ENCODE assay signal across 8 mouse cellular contexts in the genomic region with DNA sequence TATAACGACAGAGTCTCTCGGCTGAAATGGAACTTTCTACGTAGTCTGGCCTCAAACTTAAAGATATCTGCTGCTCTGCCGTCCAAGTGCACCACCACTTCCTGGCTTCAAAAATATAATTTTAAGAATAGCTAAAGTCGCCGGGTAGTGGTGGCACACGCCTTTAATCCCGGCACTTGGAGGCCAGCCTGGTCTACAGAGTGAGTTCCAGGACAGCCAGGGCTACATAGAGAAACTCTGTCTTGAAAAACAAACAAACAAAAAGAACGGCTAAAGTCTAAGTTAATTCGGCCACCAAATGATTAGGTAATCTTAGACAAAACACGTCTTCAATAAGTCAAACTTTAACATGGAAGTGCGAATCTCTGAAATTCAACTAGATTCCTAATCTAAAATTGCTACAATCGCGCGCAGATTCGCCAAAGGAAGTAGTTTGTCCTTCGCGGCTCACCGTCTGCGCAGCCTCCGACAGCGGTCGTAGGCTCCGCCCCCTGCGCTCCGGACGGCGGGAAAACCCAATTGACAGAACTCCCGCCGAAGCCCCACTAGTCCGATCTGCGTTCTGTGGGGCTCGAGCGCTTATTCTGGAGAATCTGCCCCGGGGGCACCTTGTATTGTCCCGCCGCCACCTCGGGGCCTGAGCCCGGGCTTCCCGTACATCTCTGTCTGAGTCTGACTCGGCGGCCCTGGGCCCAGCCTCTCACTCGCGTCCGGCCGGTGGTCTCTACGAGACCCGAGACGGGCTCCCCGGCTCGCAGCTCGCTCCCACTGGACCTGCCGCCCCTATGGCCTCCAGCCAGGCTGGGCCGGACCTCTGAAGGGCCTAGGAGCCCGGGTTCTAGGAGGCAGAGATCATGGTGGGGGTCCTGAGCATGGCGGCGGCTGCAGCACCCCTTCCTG. TPM values are rescaled to one million over a fixed set of nuclear protein-coding genes. Genes with fewer than 3 reads are reported as not detected.
DNase-seq lines count a peak whose midpoint lies in the region; ATAC-seq and TF ChIP-seq lines count a peak whose summit lies in the region.

A gene (plus strand): TSS at position 484 of the 900 bp plus-strand sequence.

- H3K4me3 ChIP-seq in CH12.LX (replicated peaks in 1 of 3; ENCODE audit: low read depth in 2 of 3, low read length in 2 of 3, poor library complexity in 1 of 3): peak within 1 kb of the TSS; percentile 73 to 88 (median 75)
- peak within 1 kb of the TSS; percentile 99 for H3K4me3 ChIP-seq in forebrain, embryonic 12.5 days (replicated peaks)
- peak within 1 kb of the TSS; percentile 84 for H3K4me3 ChIP-seq in heart, postnatal 0 days (ENCODE audit: low read depth, low read length)
- peak within 1 kb of the TSS; percentile 81 for H3K4me3 ChIP-seq in liver, embryonic 16.5 days (ENCODE audit: low read depth, low read length)
- H3K4me3 ChIP-seq in neural tube, embryonic 13.5 days: peak within 1 kb of the TSS; percentile 99
- H3K4me3 ChIP-seq in testis, adult 2 months (ENCODE audit: control insufficient read depth, low read depth, low read length): peak within 1 kb of the TSS; percentile 94

- in situ Hi-C loops in CH12.LX (cut with MboI; ENCODE audit: low pct_ligation_motif_present, low pct_unique_long_range_greater_than_20kb, low sequenced_read_pairs): no loop called here

- no peak for TF ChIP-seq RAD21 in CH12.LX (IDR thresholded peaks at IDR 0.05; ENCODE audit: low read depth, low read length)

- peaks cover 44% of the 10 kb centered on the region for H3K79me2 ChIP-seq in CH12.LX (replicated peaks; ENCODE audit: control insufficient read depth, extremely low read depth, insufficient read depth, poor library complexity, severe bottlenecking)

- WGBS in forebrain, embryonic 12.5 days: 5% methylated on average over 57 of the region's 57 CpGs
- WGBS in heart, postnatal 0 days: 3% methylated on average over 57 of the region's 57 CpGs
- 2% methylated on average over 57 of the region's 57 CpGs for WGBS in liver, embryonic 16.5 days (ENCODE audit: insufficient replicate concordance)
- 6% methylated on average over 57 of the region's 57 CpGs for WGBS in neural tube, embryonic 13.5 days

- no peak; the same call in 1 of the 2 replicates for TF ChIP-seq EP300 in CH12.LX (IDR thresholded peaks at IDR 0.05; ENCODE audit: low read length)
- no peak for TF ChIP-seq EP300 in heart, postnatal 0 days (IDR thresholded peaks at IDR 0.05; ENCODE audit: low read depth)

- H3K27ac ChIP-seq in CH12.LX (ENCODE audit: insufficient read depth, low read depth): peak within 1 kb of the TSS; percentile 44
- peak within 1 kb of the TSS; percentile 82 for H3K27ac ChIP-seq in forebrain, embryonic 12.5 days
- H3K27ac ChIP-seq in heart, postnatal 0 days (ENCODE audit: low read depth): no peak within 1 kb of the TSS
- peak within 1 kb of the TSS; percentile 78 for H3K27ac ChIP-seq in liver, embryonic 16.5 days (ENCODE audit: low read length)
- H3K27ac ChIP-seq in neural tube, embryonic 13.5 days (replicated peaks): no peak within 1 kb of the TSS
- peak within 1 kb of the TSS; percentile 56 for H3K27ac ChIP-seq in testis, adult 2 months (ENCODE audit: control insufficient read depth, insufficient read depth, low read depth, low read length)

- ATAC-seq in forebrain, embryonic 12.5 days (ENCODE audit: low FRiP score): peak; percentile 82
- peak; percentile 82 for ATAC-seq in heart, postnatal 0 days (ENCODE audit: insufficient read depth, low read depth)
- ATAC-seq in liver, embryonic 16.5 days (ENCODE audit: low read depth): peak; percentile 77
- ATAC-seq in neural tube, embryonic 13.5 days (ENCODE audit: low read depth): peak; percentile 69

- TF ChIP-seq POLR2A in CH12.LX (IDR thresholded peaks at IDR 0.05; ENCODE audit: low read depth, low read length): peak; percentile 91
- 0 out of 2 replicates have a peak, but pooled peaks have one; percentile 32 for TF ChIP-seq POLR2A in testis, adult 2 months (IDR thresholded peaks at IDR 0.05; ENCODE audit: control insufficient read depth, low read depth, low read length)

- no peaks in the 10 kb centered on the region for H3K27me3 ChIP-seq in CH12.LX (replicated peaks)
- H3K27me3 ChIP-seq in forebrain, embryonic 12.5 days: no peaks in the 10 kb centered on the region
- H3K27me3 ChIP-seq in heart, postnatal 0 days (ENCODE audit: control insufficient read depth, insufficient read depth, low read length): no peaks in the 10 kb centered on the region
- no peaks in the 10 kb centered on the region for H3K27me3 ChIP-seq in liver, embryonic 16.5 days (ENCODE audit: control insufficient read depth, insufficient read depth, low read depth, low read length)
- no peaks in the 10 kb centered on the region for H3K27me3 ChIP-seq in neural tube, embryonic 13.5 days
- H3K27me3 ChIP-seq in testis, adult 2 months (ENCODE audit: control insufficient read depth, insufficient read depth, low read length): no peaks in the 10 kb centered on the region

- peak; percentile 91 for DNase-seq in CH12.LX (ENCODE audit: extremely low read depth)
- DNase-seq in c-Kit-positive CD71-positive TER-119-negative erythroid progenitor cells, embryonic 14.5 days (ENCODE audit: low read depth): peak; percentile 88
- peak; percentile 82 for DNase-seq in heart, postnatal 0 days (ENCODE audit: low spot score)
- DNase-seq in kidney, postnatal 4 days: peak; percentile 97

- TF ChIP-seq CTCF in CH12.LX (conservative IDR thresholded peaks at IDR 0.05 in 1 of 2, IDR thresholded peaks at IDR 0.05 in 1 of 2; ENCODE audit: low read depth in 2 of 2, low read length in 2 of 2): no peak
- no peak for TF ChIP-seq CTCF in heart, postnatal 0 days (IDR thresholded peaks at IDR 0.05; ENCODE audit: low read depth)
- TF ChIP-seq CTCF in testis, adult 2 months (IDR thresholded peaks at IDR 0.05; ENCODE audit: control insufficient read depth, insufficient read depth, insufficient replicate concordance, low read depth, low read length): no peak

- H3K9ac ChIP-seq in CH12.LX (ENCODE audit: insufficient read depth, low read depth): peak within 1 kb of the TSS; percentile 89
- peak within 1 kb of the TSS; percentile 98 for H3K9ac ChIP-seq in forebrain, embryonic 12.5 days
- H3K9ac ChIP-seq in heart, postnatal 0 days (replicated peaks; ENCODE audit: low read depth, low read length): peak within 1 kb of the TSS; percentile 86
- H3K9ac ChIP-seq in liver, embryonic 16.5 days (ENCODE audit: low read depth, low read length): peak within 1 kb of the TSS; percentile 95
- H3K9ac ChIP-seq in neural tube, embryonic 13.5 days: peak within 1 kb of the TSS; percentile 97

- no peaks in the 10 kb centered on the region for H3K9me3 ChIP-seq in CH12.LX (replicated peaks; ENCODE audit: low read length)
- H3K9me3 ChIP-seq in forebrain, embryonic 12.5 days: no peaks in the 10 kb centered on the region
- H3K9me3 ChIP-seq in heart, postnatal 0 days (replicated peaks; ENCODE audit: control insufficient read depth, low read length): no peaks in the 10 kb centered on the region
- H3K9me3 ChIP-seq in liver, embryonic 16.5 days (replicated peaks; ENCODE audit: control insufficient read depth, low read length): no peaks in the 10 kb centered on the region
- no peaks in the 10 kb centered on the region for H3K9me3 ChIP-seq in neural tube, embryonic 13.5 days

- peaks cover 3 to 15% of the 10 kb centered on the region in 2 experiments for H3K36me3 ChIP-seq in CH12.LX (replicated peaks in 1 of 2; ENCODE audit: control insufficient read depth in 1 of 2, insufficient read depth in 1 of 2, low read length in 1 of 2)
- H3K36me3 ChIP-seq in forebrain, embryonic 12.5 days (replicated peaks): peaks cover 1% of the 10 kb centered on the region
- H3K36me3 ChIP-seq in heart, postnatal 0 days (replicated peaks; ENCODE audit: control insufficient read depth, insufficient read depth, low read length): no peaks in the 10 kb centered on the region
- H3K36me3 ChIP-seq in liver, embryonic 16.5 days (ENCODE audit: control insufficient read depth, insufficient read depth): peaks cover 4% of the 10 kb centered on the region
- H3K36me3 ChIP-seq in neural tube, embryonic 13.5 days: no peaks in the 10 kb centered on the region
- no peaks in the 10 kb centered on the region for H3K36me3 ChIP-seq in testis, adult 2 months (ENCODE audit: control insufficient read depth, insufficient read depth, low read length)

- peaks cover 12 to 46% of the 10 kb centered on the region in 2 experiments for H3K4me1 ChIP-seq in CH12.LX (ENCODE audit: control insufficient read depth in 1 of 2, insufficient read depth in 2 of 2)
- H3K4me1 ChIP-seq in forebrain, embryonic 12.5 days: peaks cover 17% of the 10 kb centered on the region
- peaks cover 6% of the 10 kb centered on the region; the same call in 1 of the 2 replicates for H3K4me1 ChIP-seq in heart, postnatal 0 days (ENCODE audit: control insufficient read depth, insufficient read depth)
- peaks cover 27% of the 10 kb centered on the region for H3K4me1 ChIP-seq in liver, embryonic 16.5 days (ENCODE audit: control insufficient read depth, low read depth, low read length)
- peaks cover 16% of the 10 kb centered on the region for H3K4me1 ChIP-seq in neural tube, embryonic 13.5 days (replicated peaks)
- peaks cover 3% of the 10 kb centered on the region; the same call in 1 of the 2 replicates for H3K4me1 ChIP-seq in testis, adult 2 months (ENCODE audit: control insufficient read depth, insufficient read depth, low read length)

- dilution Hi-C loops in CH12.LX (cut with MboI; ENCODE audit: extremely low pct_ligation_motif_present, extremely low pct_unique_long_range_greater_than_20kb, low sequenced_read_pairs): no loop called here

- H3K4me2 ChIP-seq in CH12.LX (ENCODE audit: insufficient read depth, low read depth, poor library complexity, severe bottlenecking): peak within 1 kb of the TSS; percentile 96
- peak within 1 kb of the TSS; percentile 82 for H3K4me2 ChIP-seq in forebrain, embryonic 12.5 days
- H3K4me2 ChIP-seq in heart, postnatal 0 days (ENCODE audit: low read depth, low read length): peak within 1 kb of the TSS; percentile 84
- peak within 1 kb of the TSS; percentile 71 for H3K4me2 ChIP-seq in liver, embryonic 16.5 days (ENCODE audit: low read depth, low read length)
- H3K4me2 ChIP-seq in neural tube, embryonic 13.5 days: peak within 1 kb of the TSS; percentile 95

TF ChIP-seq in CH12.LX, 34 proteins besides CTCF, POLR2A, EP300 and RAD21 (continues in another document):
- TF ChIP-seq USF1 (IDR thresholded peaks at IDR 0.05; ENCODE audit: low read depth, low read length) (no peak), KAT2A (IDR thresholded peaks at IDR 0.05; ENCODE audit: insufficient replicate concordance, low read length) (peak; percentile 97)

RNA-seq across cellular contexts. Expression of the gene that starts here (rescaled TPM):
- 24.0 and 26.4 TPM in 2 replicates for total RNA-seq in CH12.LX (2012; rRNA removed)
- 46.3 and 48.1 TPM in 2 replicates for total RNA-seq in CH12.LX (2014; rRNA removed)
- polyA plus RNA-seq in CH12.LX (2012; ENCODE audit: insufficient read length, low read depth): 32.9 and 35.2 TPM in 2 replicates
- polyA plus RNA-seq in forebrain, embryonic 12.5 days (2016; fragmentation: Nextera tagmentation; extraction: Ambion mirVana): 19.5 and 20.1 TPM in 2 replicates
- total RNA-seq in heart, postnatal 0 days (2014; rRNA removed; ENCODE audit: low replicate concordance): 3.3 and 4.2 TPM in 2 replicates
- polyA plus RNA-seq in heart, postnatal 0 days (2015; fragmentation: Nextera tagmentation; extraction: Ambion mirVana): 1.5 and 1.8 TPM in 2 replicates
- 9.0 and 9.7 TPM in 2 replicates for polyA plus RNA-seq in liver, embryonic 16.5 days (2015; fragmentation: Nextera tagmentation; extraction: Ambion mirVana)
- 4.7 and 5.5 TPM in 2 replicates for polyA plus RNA-seq in neural tube, embryonic 13.5 days (2015; fragmentation: Nextera tagmentation; extraction: Ambion mirVana)
- polyA plus RNA-seq in testis, adult 2 months (2012; rRNA removed): 0.83 and 1.2 TPM in 2 replicates

Comparison
In these comparisons a context has a peak if more than half of its experiments do, and no peak if none do; other contexts are left out.
1. H3K27ac ChIP-seq: peak in CH12.LX (single experiment), forebrain, embryonic 12.5 days (single experiment), liver, embryonic 16.5 days (single experiment) and testis, adult 2 months (single experiment); none in heart, postnatal 0 days (single experiment) and neural tube, embryonic 13.5 days (single experiment).
2. Peak in every context shown above with its lines, with median percentiles within 50 percentile points of each other: DNase-seq, H3K4me2 ChIP-seq, H3K4me3 ChIP-seq, H3K9ac ChIP-seq and ATAC-seq.